Mouse (Mus musculus): ENCODE measurements around the gene Rasgrf1.

DNA sequence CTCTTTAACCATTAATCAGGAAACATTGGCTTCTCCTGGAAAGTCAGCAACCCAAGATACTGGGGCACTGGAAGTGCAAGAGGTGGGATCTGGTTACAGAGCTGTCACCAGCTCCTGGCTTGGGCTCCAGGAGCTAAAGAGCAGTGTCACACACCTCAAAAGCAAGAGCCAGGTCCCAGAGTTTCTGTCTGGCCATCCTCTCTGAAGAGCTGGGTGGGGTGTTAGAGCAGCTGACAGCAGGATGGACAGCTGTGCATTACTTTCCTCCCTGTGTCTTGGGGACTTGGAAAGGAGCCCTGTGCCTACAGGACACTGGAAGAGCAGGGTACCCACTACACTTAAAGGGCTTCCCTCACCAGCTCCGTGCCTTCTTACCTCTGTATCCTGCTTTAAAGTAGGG is 72.5 kb downstream of the Rasgrf1 start:
- TF ChIP-seq NANOG (IDR thresholded peaks at IDR 0.05; ENCODE audit: borderline replicate concordance, low read length) (no peak), CTCF (conservative IDR thresholded peaks at IDR 0.05; ENCODE audit: low read length) (no peak), POU5F1 (IDR thresholded peaks at IDR 0.05; ENCODE audit: borderline replicate concordance, low read length) (no peak)

Data from E14TG2a.4 (cell line).